Mouse (Mus musculus) midbrain, embryonic 15.5 days (tissue): ENCODE data around the gene Gm49318. TPM values are rescaled to one million over a fixed set of nuclear protein-coding genes. Genes with fewer than 3 reads are reported as not detected.
A peak's percentile ranks its signal among the peaks of the same experiment; 100 is the strongest.

ENCODE experiments used
- ATAC-seq: fragments of 200-750 bp; cut with Nextera tagmentation; replicated peaks from 2 replicates; pipeline ENCODE4 v1.8.0; 2017; ENCODE audit warnings: moderate TSS enrichment
- H3K27ac ChIP-seq: fragments of 300-500 bp; sonication (generic); 2 replicates; pipeline ENCODE4 v1.5.1; 2015; ENCODE audit warnings: mild to moderate bottlenecking, inconsistent platforms
- H3K27me3 ChIP-seq: fragments of 300-500 bp; sonication (generic); replicated peaks from 2 replicates; pipeline ENCODE4 v1.6.1; 2015; ENCODE audit warnings: inconsistent platforms
- H3K36me3 ChIP-seq: fragments of 300-500 bp; sonication (generic); replicated peaks from 2 replicates; pipeline ENCODE4 v1.6.1; 2015; ENCODE audit warnings: inconsistent platforms
- H3K4me1 ChIP-seq: fragments of 300-500 bp; sonication (generic); 2 replicates; pipeline ENCODE4 v1.6.1; 2015; ENCODE audit warnings: inconsistent platforms
- H3K4me2 ChIP-seq: fragments of 300-500 bp; sonication (generic); 2 replicates; pipeline ENCODE4 v1.6.1; 2015; ENCODE audit warnings: inconsistent platforms, mild to moderate bottlenecking, moderate library complexity
- H3K4me3 ChIP-seq: fragments of 300-500 bp; sonication (generic); 2 replicates; pipeline ENCODE4 v1.5.1; 2015; ENCODE audit warnings: mild to moderate bottlenecking, inconsistent platforms
- H3K9ac ChIP-seq: fragments of 300-500 bp; sonication (generic); 2 replicates; pipeline ENCODE4 v1.6.1; 2015; ENCODE audit warnings: mild to moderate bottlenecking, inconsistent platforms
- H3K9me3 ChIP-seq: fragments of 300-500 bp; sonication (generic); 2 replicates; pipeline ENCODE4 v1.6.1; 2016; ENCODE audit warnings: inconsistent platforms
- WGBS: fragments of 180-500 bp; shearing (Covaris S2); methylation state at CpG from one replicate; pipeline ENCODE4 v1.1.7; 2015; ENCODE audit warnings: mixed read lengths; 5-methylcytosine and 5-hydroxymethylcytosine counted together
- polyA plus RNA-seq: library from polyadenylated mRNA; unstranded; fragments of >200 nt; fragmentation: Nextera tagmentation; extraction: Ambion mirVana; gene quantifications from 2 replicates; pipeline ENCODE4 v1.2.1, GENCODE M21; 2015

The Gm49318 gene
- polyA plus RNA-seq, 1 experiment from 2014 or later = not detected

- H3K4me2 ChIP-seq = no peak overlapping the region
- no peak overlapping the region for H3K9ac ChIP-seq
- no peak overlapping the region for H3K27ac ChIP-seq
- peaks cover 17% of the 10 kb centered on the region for H3K4me1 ChIP-seq
- no peak overlapping the region for H3K4me3 ChIP-seq
- H3K9me3 ChIP-seq = no peaks in the 10 kb centered on the region
- WGBS = 94% methylated on average over 11 of the region's 11 CpGs
- H3K36me3 ChIP-seq = peaks cover 38% of the 10 kb centered on the region
- no peaks in the 10 kb centered on the region for H3K27me3 ChIP-seq
- no peak for ATAC-seq
Measured at GRCm38 (mm10) chr9:22065642-22066041, 5.4 kb downstream of the Gm49318 start.

- no peak overlapping the region for H3K4me2 ChIP-seq
- H3K9ac ChIP-seq = no peak overlapping the region
- H3K27ac ChIP-seq = no peak overlapping the region
- H3K27me3 ChIP-seq = no peaks in the 10 kb centered on the region
- no peaks in the 10 kb centered on the region for H3K9me3 ChIP-seq
- no peak overlapping the region for H3K4me3 ChIP-seq
- WGBS = 94% methylated on average over 3 of the region's 3 CpGs
- ATAC-seq = no peak
- H3K36me3 ChIP-seq = peaks cover 40% of the 10 kb centered on the region
- 0 out of 2 replicates have a peak, but pooled peaks cover 4% of the 10 kb centered on the region for H3K4me1 ChIP-seq
Measured at GRCm38 (mm10) chr9:22064341-22064740, 6.7 kb downstream of the Gm49318 start.

GRCm38 (mm10) chr9:22061339-22061738 is 9.7 kb downstream of the Gm49318 start:
- ATAC-seq = no peak
- Histone ChIP-seq H3K27ac (no peak overlapping the region), H3K9me3 (no peaks in the 10 kb centered on the region), H3K27me3 (no peaks in the 10 kb centered on the region), H3K4me3 (no peak overlapping the region), H3K4me1 (no peaks in the 10 kb centered on the region), H3K9ac (no peak overlapping the region), H3K36me3 (peaks cover 39% of the 10 kb centered on the region), H3K4me2 (no peak overlapping the region)
- WGBS = 82% methylated on average over 2 of the region's 2 CpGs

DNA sequence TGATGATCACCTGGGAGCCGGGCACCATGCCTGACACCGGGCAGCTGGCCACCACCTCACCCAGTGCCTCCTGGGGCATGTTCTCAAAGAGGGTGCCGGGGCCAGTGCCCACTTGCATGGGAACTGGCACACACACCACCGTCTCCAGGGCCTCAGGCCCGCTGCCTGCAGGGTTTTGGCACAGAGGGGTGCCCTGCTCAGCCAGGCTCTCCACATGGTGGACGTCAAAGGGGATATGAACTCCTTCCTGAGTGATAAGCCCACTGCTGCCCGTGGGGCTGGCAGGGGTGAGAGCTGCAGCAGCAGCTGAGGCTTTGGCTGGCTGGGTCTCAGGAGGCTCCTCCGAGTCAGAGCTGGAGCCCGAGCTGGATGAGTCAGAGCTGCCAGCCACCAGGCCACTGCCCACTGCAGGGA is 13.0 kb downstream of the Gm49318 start:
- no peak for ATAC-seq
- WGBS = 89% methylated on average over 9 of the region's 9 CpGs
- Histone ChIP-seq H3K4me1 (peaks cover 12% of the 10 kb centered on the region), H3K36me3 (peaks cover 15% of the 10 kb centered on the region; the same call in 1 of the 2 replicates), H3K27ac (no peak overlapping the region), H3K9me3 (no peaks in the 10 kb centered on the region), H3K4me3 (no peak overlapping the region), H3K27me3 (no peaks in the 10 kb centered on the region), H3K4me2 (no peak overlapping the region), H3K9ac (no peak overlapping the region)

- H3K27ac ChIP-seq = no peak overlapping the region
- H3K4me3 ChIP-seq = no peak overlapping the region
- H3K9me3 ChIP-seq = no peaks in the 10 kb centered on the region
- H3K36me3 ChIP-seq = peaks cover 12% of the 10 kb centered on the region; the same call in 1 of the 2 replicates
- H3K4me2 ChIP-seq = no peak overlapping the region
- H3K27me3 ChIP-seq = no peaks in the 10 kb centered on the region
- H3K4me1 ChIP-seq = peaks cover 15% of the 10 kb centered on the region
- no peak for ATAC-seq
- no peak overlapping the region for H3K9ac ChIP-seq
- 92% methylated on average over 9 of the region's 9 CpGs for WGBS
Measured at GRCm38 (mm10) chr9:22057031-22057517, 14.0 kb downstream of the Gm49318 start.

GRCm38 (mm10) chr9:22056303-22056910 is 14.7 kb downstream of the Gm49318 start:
- H3K9ac ChIP-seq = no peak overlapping the region
- no peak overlapping the region for H3K27ac ChIP-seq
- no peaks in the 10 kb centered on the region for H3K27me3 ChIP-seq
- no peak overlapping the region for H3K4me3 ChIP-seq
- peaks cover 12% of the 10 kb centered on the region; the same call in 1 of the 2 replicates for H3K36me3 ChIP-seq
- 79% methylated on average over 9 of the region's 9 CpGs for WGBS
- H3K9me3 ChIP-seq = no peaks in the 10 kb centered on the region
- ATAC-seq = no peak
- H3K4me1 ChIP-seq = peaks cover 17% of the 10 kb centered on the region
- H3K4me2 ChIP-seq = no peak overlapping the region

GRCm38 (mm10) chr9:22055713-22056112 is 15.3 kb downstream of the Gm49318 start:
- Histone ChIP-seq H3K4me2 (no peak overlapping the region), H3K9me3 (no peaks in the 10 kb centered on the region), H3K9ac (no peak overlapping the region), H3K36me3 (peaks cover 8% of the 10 kb centered on the region; the same call in 1 of the 2 replicates), H3K27ac (no peak overlapping the region), H3K4me1 (peaks cover 17% of the 10 kb centered on the region), H3K4me3 (no peak overlapping the region), H3K27me3 (no peaks in the 10 kb centered on the region)
- ATAC-seq = no peak
- WGBS = 38% methylated on average over 29 of the region's 29 CpGs

GRCm38 (mm10) chr9:22054411-22055076 is 16.5 kb downstream of the Gm49318 start:
- H3K27me3 ChIP-seq = no peaks in the 10 kb centered on the region
- H3K27ac ChIP-seq = peak overlapping the region; percentile 42; the same call in 1 of the 2 replicates

GRCm38 (mm10) chr9:22053657-22054056 is 17.4 kb downstream of the Gm49318 start:
- no peak overlapping the region for H3K27ac ChIP-seq
- peaks cover 5% of the 10 kb centered on the region; the same call in 1 of the 2 replicates for H3K36me3 ChIP-seq
- WGBS = 41% methylated on average over 6 of the region's 7 CpGs
- no peak overlapping the region for H3K4me3 ChIP-seq
- H3K9ac ChIP-seq = no peak overlapping the region
- no peaks in the 10 kb centered on the region for H3K27me3 ChIP-seq
- ATAC-seq = no peak
- peaks cover 32% of the 10 kb centered on the region for H3K4me1 ChIP-seq
- H3K9me3 ChIP-seq = no peaks in the 10 kb centered on the region
- no peak overlapping the region for H3K4me2 ChIP-seq

More at GRCm38 (mm10) chr9:22054411-22055076, 16.5 kb downstream of the Gm49318 start:
- Histone ChIP-seq H3K4me2 (peak overlapping the region; percentile 61), H3K9ac (no peak overlapping the region), H3K4me1 (peaks cover 23% of the 10 kb centered on the region), H3K36me3 (peaks cover 7% of the 10 kb centered on the region; the same call in 1 of the 2 replicates), H3K4me3 (peak overlapping the region; percentile 24), H3K9me3 (no peaks in the 10 kb centered on the region)
- WGBS = under 1% methylated on average over 32 of the region's 32 CpGs
- peak; percentile 31 for ATAC-seq

DNA sequence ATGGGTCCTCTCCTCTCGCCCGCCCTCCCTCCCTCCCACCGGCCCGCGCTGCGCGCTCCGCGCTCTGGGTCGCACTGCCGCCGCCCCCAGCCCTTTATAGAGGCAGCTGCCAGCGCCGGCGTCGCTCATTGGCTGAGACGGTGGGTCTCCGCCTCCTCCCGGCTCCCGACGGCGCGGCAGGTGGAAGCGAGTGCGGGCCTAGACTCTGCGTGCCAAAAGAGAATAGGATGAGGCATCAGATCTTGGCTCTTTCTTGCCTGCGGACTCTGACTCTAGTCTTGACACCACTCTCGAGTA is 19.2 kb downstream of the Gm49318 start, which contains the start of gene Elavl3:
Elavl3 (minus strand) TSS at position 66 of the 297 bp plus-strand sequence.
- no peaks in the 10 kb centered on the region for H3K27me3 ChIP-seq
- no peaks in the 10 kb centered on the region for H3K36me3 ChIP-seq
- H3K4me3 ChIP-seq = peak within 1 kb of the TSS; percentile 88
- peak within 1 kb of the TSS; percentile 98 for H3K9ac ChIP-seq
- H3K4me2 ChIP-seq = peak within 1 kb of the TSS; percentile 83
- WGBS = under 1% methylated on average over 24 of the region's 28 CpGs
- no peaks in the 10 kb centered on the region for H3K9me3 ChIP-seq
- ATAC-seq = peak; percentile 80
- peaks cover 49% of the 10 kb centered on the region for H3K4me1 ChIP-seq
- peak within 1 kb of the TSS; percentile 91 for H3K27ac ChIP-seq

- Histone ChIP-seq H3K9ac (peak overlapping the region; percentile 98), H3K4me2 (peak overlapping the region; percentile 83), H3K4me3 (peak overlapping the region; percentile 88), H3K4me1 (peaks cover 53% of the 10 kb centered on the region), H3K27me3 (no peaks in the 10 kb centered on the region), H3K9me3 (no peaks in the 10 kb centered on the region), H3K36me3 (no peaks in the 10 kb centered on the region), H3K27ac (peak overlapping the region; percentile 91)
- WGBS = 1% methylated on average over 63 of the region's 67 CpGs
- ATAC-seq = peak; percentile 21
Measured at GRCm38 (mm10) chr9:22051161-22051957, 19.7 kb downstream of the Gm49318 start.

- peak overlapping the region; percentile 88 for H3K4me3 ChIP-seq
- peak; percentile 21 for ATAC-seq
- peaks cover 52% of the 10 kb centered on the region for H3K4me1 ChIP-seq
- no peaks in the 10 kb centered on the region for H3K36me3 ChIP-seq
- H3K27me3 ChIP-seq = no peaks in the 10 kb centered on the region
- H3K9me3 ChIP-seq = no peaks in the 10 kb centered on the region
- peak overlapping the region; percentile 83 for H3K4me2 ChIP-seq
- under 1% methylated on average over 43 of the region's 43 CpGs for WGBS
- peak overlapping the region; percentile 98 for H3K9ac ChIP-seq
- H3K27ac ChIP-seq = peak overlapping the region; percentile 91
Measured at GRCm38 (mm10) chr9:22050351-22050889, 20.6 kb downstream of the Gm49318 start.
